Mouse (Mus musculus) CH12.LX (cell line): ENCODE measurements around the gene Actr2. TPM values are rescaled to one million over a fixed set of nuclear protein-coding genes. Genes with fewer than 3 reads are reported as not detected.

ENCODE experiments used
- DNase-seq: peaks from one replicate; pipeline ENCODE4 v3.0.0-alpha.2; 2013; ENCODE audit errors: extremely low read depth
- H3K27ac ChIP-seq: 2 replicates; pipeline ENCODE4 v1.5.1; 2012; ENCODE audit warnings: low read depth, mild to moderate bottlenecking, control low read depth, moderate library complexity; ENCODE audit not compliant: insufficient read depth
- H3K27me3 ChIP-seq: replicated peaks from 2 replicates; pipeline ENCODE3; 2012; ENCODE audit warnings: inconsistent platforms
- H3K36me3 ChIP-seq, 2 experiments: replicated peaks in 1 of 2; 2 replicates each; pipeline versions ENCODE3 to v1.6.1; 2012; ENCODE audit warnings: inconsistent platforms in 1 of 2, low read length in 1 of 2, mild to moderate bottlenecking in 1 of 2, mixed read lengths in 1 of 2, moderate library complexity in 1 of 2; ENCODE audit not compliant: control insufficient read depth in 1 of 2, insufficient read depth in 1 of 2
- H3K4me1 ChIP-seq, 2 experiments: 2 replicates each; pipeline ENCODE4 v1.6.1; 2012; ENCODE audit warnings: inconsistent platforms in 1 of 2, moderate library complexity in 1 of 2; ENCODE audit not compliant: insufficient read depth in 2 of 2, control insufficient read depth in 1 of 2
- H3K4me2 ChIP-seq: 2 replicates; pipeline ENCODE4 v1.6.1; 2012; ENCODE audit warnings: low read depth, mild to moderate bottlenecking, control low read depth; ENCODE audit not compliant: poor library complexity, insufficient read depth, severe bottlenecking
- H3K4me3 ChIP-seq, 3 experiments: fragments of 150-350 bp in 1 of 3; sonication (generic) in 1 of 3; replicated peaks in 1 of 3; 2 replicates each; pipeline versions ENCODE3 to v1.5.1; 2011 to 2012; ENCODE audit warnings: low read depth in 2 of 3, low read length in 2 of 3, mild to moderate bottlenecking in 2 of 3, moderate library complexity in 2 of 3, control low read depth in 1 of 3, improper control_type of control experiment in 1 of 3, inconsistent platforms in 1 of 3, mixed read lengths in 1 of 3; ENCODE audit not compliant: poor library complexity in 1 of 3
- H3K79me2 ChIP-seq: replicated peaks from 2 replicates; pipeline ENCODE4 v1.6.1; 2012; ENCODE audit warnings: mild to moderate bottlenecking, moderate library complexity; ENCODE audit not compliant: control insufficient read depth, poor library complexity, insufficient read depth, severe bottlenecking; ENCODE audit errors: extremely low read depth
- H3K9ac ChIP-seq: 2 replicates; pipeline ENCODE4 v1.6.1; 2012; ENCODE audit warnings: low read depth, mild to moderate bottlenecking, control low read depth, moderate library complexity; ENCODE audit not compliant: insufficient read depth
- H3K9me3 ChIP-seq: replicated peaks from 2 replicates; pipeline ENCODE3; 2012; ENCODE audit warnings: low read length, inconsistent platforms, mixed read lengths
- BHLHE40 ChIP-seq: IDR thresholded peaks from 2 replicates; pipeline ENCODE4 v1.6.1; 2011; ENCODE audit warnings: mild to moderate bottlenecking, low read depth, low read length, improper control_type of control experiment
- CHD1 ChIP-seq: IDR thresholded peaks from 2 replicates; pipeline ENCODE4 v1.6.1; 2012; ENCODE audit warnings: low read depth, low read length, improper control_type of control experiment, inconsistent platforms
- CHD2 ChIP-seq: IDR thresholded peaks from 2 replicates; pipeline ENCODE4 v1.6.1; 2011; ENCODE audit warnings: low read length, improper control_type of control experiment
- CTCF ChIP-seq, 2 experiments: IDR thresholded peaks in 1 of 2; conservative IDR thresholded peaks in 1 of 2; 2 replicates each; pipeline ENCODE4 v1.5.1; 2011 to 2012; ENCODE audit warnings: low read depth in 2 of 2, low read length in 2 of 2, improper control_type of control experiment in 1 of 2, inconsistent platforms in 1 of 2, mild to moderate bottlenecking in 1 of 2, moderate library complexity in 1 of 2
- E2F4 ChIP-seq: IDR thresholded peaks from 2 replicates; pipeline ENCODE4 v1.6.1; 2011; ENCODE audit warnings: low read depth, low read length, improper control_type of control experiment; ENCODE audit not compliant: insufficient replicate concordance
- ELF1 ChIP-seq: IDR thresholded peaks from 2 replicates; pipeline ENCODE4 v1.6.1; 2014; ENCODE audit warnings: low read depth, mild to moderate bottlenecking, inconsistent platforms, low read length, improper control_type of control experiment
- ETS1 ChIP-seq: conservative IDR thresholded peaks from 2 replicates; pipeline ENCODE4 v1.6.1; 2012; ENCODE audit warnings: low read depth, mild to moderate bottlenecking, inconsistent platforms, low read length, improper control_type of control experiment, moderate library complexity
- IRF4 ChIP-seq: IDR thresholded peaks from 2 replicates; pipeline ENCODE4 v1.6.1; 2014; ENCODE audit warnings: low read depth, mild to moderate bottlenecking, inconsistent platforms, low read length, improper control_type of control experiment
- JUN ChIP-seq: IDR thresholded peaks from 2 replicates; pipeline ENCODE4 v1.6.1; 2011; ENCODE audit warnings: low read depth, mild to moderate bottlenecking, low read length, improper control_type of control experiment, moderate library complexity; ENCODE audit not compliant: insufficient read depth
- MAFK ChIP-seq: IDR thresholded peaks from 2 replicates; pipeline ENCODE4 v1.6.1; 2011; ENCODE audit warnings: low read length, improper control_type of control experiment; ENCODE audit not compliant: insufficient replicate concordance
- MXI1 ChIP-seq: IDR thresholded peaks from 2 replicates; pipeline ENCODE4 v1.6.1; 2011; ENCODE audit warnings: mild to moderate bottlenecking, low read depth, low read length, improper control_type of control experiment
- NELFE ChIP-seq: IDR thresholded peaks from 2 replicates; pipeline ENCODE4 v1.6.1; 2011; ENCODE audit warnings: low read depth, low read length, improper control_type of control experiment
- POLR2AphosphoS2 ChIP-seq: IDR thresholded peaks from 2 replicates; pipeline ENCODE4 v1.6.1; 2011; ENCODE audit warnings: low read depth, low read length, improper control_type of control experiment
- RAD21 ChIP-seq: IDR thresholded peaks from 2 replicates; pipeline ENCODE4 v1.6.1; 2011; ENCODE audit warnings: low read depth, mild to moderate bottlenecking, low read length, improper control_type of control experiment, moderate library complexity
- RCOR1 ChIP-seq: conservative IDR thresholded peaks from 2 replicates; pipeline ENCODE4 v1.6.1; 2012; ENCODE audit warnings: low read depth, mild to moderate bottlenecking, inconsistent platforms, low read length, improper control_type of control experiment
- TCF12 ChIP-seq: IDR thresholded peaks from 2 replicates; pipeline ENCODE4 v1.6.1; 2014; ENCODE audit warnings: low read depth, mild to moderate bottlenecking, inconsistent platforms, low read length, improper control_type of control experiment
- UBTF ChIP-seq: IDR thresholded peaks from 2 replicates; pipeline ENCODE4 v1.6.1; 2012; ENCODE audit warnings: low read depth, mild to moderate bottlenecking, inconsistent platforms, low read length, improper control_type of control experiment, moderate library complexity
- USF2 ChIP-seq: conservative IDR thresholded peaks from 2 replicates; pipeline ENCODE4 v1.6.1; 2011; ENCODE audit warnings: low read depth, low read length, improper control_type of control experiment
- ZMIZ1 ChIP-seq: IDR thresholded peaks from 2 replicates; pipeline ENCODE4 v1.6.1; 2012; ENCODE audit warnings: low read depth, mild to moderate bottlenecking, inconsistent platforms, low read length, improper control_type of control experiment
- ZNF384 ChIP-seq: IDR thresholded peaks from 2 replicates; pipeline ENCODE4 v1.6.1; 2012; ENCODE audit warnings: low read depth, low read length, improper control_type of control experiment, inconsistent platforms
- dilution Hi-C: fragments of 300-500 bp; cut with MboI; formaldehyde crosslinking; loops from 2 replicates; pipeline ENCODE4 v1.14.3; 2020; ENCODE audit warnings: low sequenced_read_pairs; ENCODE audit not compliant: extremely low pct_unique_long_range_greater_than_20kb, extremely low pct_ligation_motif_present
- in situ Hi-C: fragments of 300-500 bp; cut with MboI; formaldehyde crosslinking; loops from 3 replicates; pipeline ENCODE4 v1.14.3; 2019; ENCODE audit warnings: low sequenced_read_pairs, low pct_ligation_motif_present, low pct_unique_long_range_greater_than_20kb, mixed read lengths
- polyA plus RNA-seq: library from polyadenylated mRNA; unstranded; fragments of >175 nt; gene quantifications from 2 replicates; pipeline ENCODE4 v1.2.1, GENCODE M21; 2012; ENCODE audit warnings: low read depth; ENCODE audit not compliant: insufficient read length
- total RNA-seq, 2 experiments: library from RNA; depleted of rRNA; stranded (reverse); fragments of 300-350 nt in 1 of 2; fragments of >200 nt in 1 of 2; gene quantifications; 2 replicates each; pipeline ENCODE4 v1.2.3; 2012 to 2014

Gene Actr2
- total and polyA plus RNA-seq, 3 experiments = 141 to 327 (median 189) TPM

GRCm38 (mm10) chr11:20125423-20125822 is 12.7 kb upstream of the Actr2 start:
- no peak overlapping the region for H3K4me2 ChIP-seq
- no peak overlapping the region for H3K4me3 ChIP-seq
- H3K27me3 ChIP-seq = peaks cover 4% of the 10 kb centered on the region
- no peaks in the 10 kb centered on the region for H3K4me1 ChIP-seq
- H3K27ac ChIP-seq = no peak overlapping the region
- TF ChIP-seq CTCF (conservative IDR thresholded peaks at IDR 0.05 in 1 of 2, IDR thresholded peaks at IDR 0.05 in 1 of 2; ENCODE audit: low read depth in 2 of 2, low read length in 2 of 2) = peak in 1 of 2 experiments; percentile 22; a peak in 1 of 4 replicates
- TF ChIP-seq TCF12 = no peak
- TF ChIP-seq JUN = no peak
- TF ChIP-seq POLR2AphosphoS2 = no peak
- H3K79me2 ChIP-seq = no peaks in the 10 kb centered on the region
- no peak for DNase-seq
- in situ Hi-C loops (no loop called here), dilution Hi-C loops (no loop called here)
- no peak overlapping the region for H3K9ac ChIP-seq
- peaks cover 11% of the 10 kb centered on the region for H3K9me3 ChIP-seq
- H3K36me3 ChIP-seq = no peaks in the 10 kb centered on the region

GRCm38 (mm10) chr11:20116701-20117100 is 4.0 kb upstream of the Actr2 start:
- in situ Hi-C loops = no loop called here
- dilution Hi-C loops = no loop called here
- H3K4me1 ChIP-seq = peaks cover 4 to 13% of the 10 kb centered on the region in 2 experiments; a peak in 3 of 4 replicates
- peaks cover 0 to 7% of the 10 kb centered on the region in 2 experiments for H3K36me3 ChIP-seq
- no peaks in the 10 kb centered on the region for H3K9me3 ChIP-seq
- H3K4me3 ChIP-seq = no peak overlapping the region
- H3K27ac ChIP-seq = no peak overlapping the region
- TF ChIP-seq ETS1 (no peak), NELFE (no peak), RCOR1 (no peak), TCF12 (no peak), USF2 (no peak), RAD21 (no peak), CHD1 (no peak), POLR2AphosphoS2 (no peak), BHLHE40 (no peak), ELF1 (no peak), ZMIZ1 (no peak), IRF4 (no peak), MXI1 (no peak), CHD2 (no peak), ZNF384 (no peak), UBTF (no peak), MAFK (no peak), E2F4 (no peak)
- no peak for DNase-seq
- H3K9ac ChIP-seq = no peak overlapping the region
- H3K79me2 ChIP-seq = peaks cover 3% of the 10 kb centered on the region; the same call in 1 of the 2 replicates
- no peaks in the 10 kb centered on the region for H3K27me3 ChIP-seq
- no peak overlapping the region for H3K4me2 ChIP-seq
